Mouse (Mus musculus) limb, embryonic 12.5 days (tissue): ENCODE data around the gene Trem1. TPM values are rescaled to one million over a fixed set of nuclear protein-coding genes. Genes with fewer than 3 reads are reported as not detected.
A peak's percentile ranks its signal among the peaks of the same experiment; 100 is the strongest.

Source experiments
- ATAC-seq: fragments of 200-750 bp; cut with Nextera tagmentation; 2 replicates; pipeline ENCODE4 v1.8.0; 2017; ENCODE audit warnings: low read depth, moderate TSS enrichment; ENCODE audit not compliant: insufficient number of reproducible peaks, insufficient read depth, low FRiP score, low TSS enrichment
- H3K27ac ChIP-seq: fragments of 300-500 bp; sonication (generic); 2 replicates; pipeline ENCODE4 v1.5.1; 2016; ENCODE audit warnings: mild to moderate bottlenecking, moderate library complexity
- H3K27me3 ChIP-seq: fragments of 300-500 bp; sonication (generic); 2 replicates; pipeline ENCODE4 v1.6.1; 2016; ENCODE audit warnings: mild to moderate bottlenecking, moderate library complexity
- H3K36me3 ChIP-seq: fragments of 300-500 bp; sonication (generic); 2 replicates; pipeline ENCODE4 v1.6.1; 2016; ENCODE audit warnings: mild to moderate bottlenecking, moderate library complexity
- H3K4me1 ChIP-seq: fragments of 300-500 bp; sonication (generic); replicated peaks from 2 replicates; pipeline ENCODE4 v1.6.1; 2016
- H3K4me2 ChIP-seq: fragments of 300-500 bp; sonication (generic); 2 replicates; pipeline ENCODE4 v1.6.1; 2016; ENCODE audit warnings: mild to moderate bottlenecking, moderate library complexity
- H3K4me3 ChIP-seq: fragments of 300-500 bp; sonication (generic); replicated peaks from 2 replicates; pipeline ENCODE4 v1.5.1; 2016; ENCODE audit warnings: mild to moderate bottlenecking
- H3K9ac ChIP-seq: fragments of 300-500 bp; sonication (generic); replicated peaks from 2 replicates; pipeline ENCODE4 v1.6.1; 2016; ENCODE audit warnings: mild to moderate bottlenecking, moderate library complexity
- H3K9me3 ChIP-seq: fragments of 300-500 bp; sonication (generic); 2 replicates; pipeline ENCODE4 v1.6.1; 2016; ENCODE audit warnings: mild to moderate bottlenecking, moderate library complexity
- whole genome bisulfite sequencing: fragments of 180-500 bp; shearing (Covaris S2); methylation state at CpG from one replicate; pipeline ENCODE4 v1.1.7; 2016; 5-methylcytosine and 5-hydroxymethylcytosine counted together
- polyA plus RNA-seq: library from polyadenylated mRNA; unstranded; fragments of >200 nt; fragmentation: Nextera tagmentation; extraction: Ambion mirVana; gene quantifications from 2 replicates; pipeline ENCODE4 v1.2.1, GENCODE M21; 2016

Gene Trem1
- polyA plus RNA-seq, 1 experiment from 2014 or later, result not detected

GRCm38 (mm10) chr17:48247221-48247928 is 14.8 kb downstream of the Trem1 start, which contains the start of gene Trem3:
Gene Trem3 (plus strand): TSS chr17:48247777.
- no peaks in the 10 kb centered on the region for H3K36me3 ChIP-seq
- H3K27me3 ChIP-seq, result no peaks in the 10 kb centered on the region
- WGBS, result 82% methylated on average over 11 of the region's 11 CpGs
- H3K9me3 ChIP-seq, result no peaks in the 10 kb centered on the region
- no peak within 1 kb of the TSS for H3K4me3 ChIP-seq
- H3K27ac ChIP-seq, result no peak within 1 kb of the TSS
- no peak within 1 kb of the TSS for H3K9ac ChIP-seq
- H3K4me1 ChIP-seq, result no peaks in the 10 kb centered on the region
- H3K4me2 ChIP-seq, result no peak within 1 kb of the TSS
- ATAC-seq, result no peak

- Histone ChIP-seq H3K4me3 (no peak overlapping the region), H3K9ac (no peak overlapping the region), H3K9me3 (no peaks in the 10 kb centered on the region), H3K36me3 (no peaks in the 10 kb centered on the region), H3K4me2 (no peak overlapping the region), H3K27ac (no peak overlapping the region), H3K4me1 (no peaks in the 10 kb centered on the region), H3K27me3 (peaks cover 3% of the 10 kb centered on the region; the same call in 1 of the 2 replicates)
- no peak for ATAC-seq
Measured at GRCm38 (mm10) chr17:48249039-48249438, 16.5 kb downstream of the Trem1 start.

- H3K4me2 ChIP-seq, result no peak overlapping the region
- H3K27ac ChIP-seq, result no peak overlapping the region
- H3K36me3 ChIP-seq, result no peaks in the 10 kb centered on the region
- H3K4me1 ChIP-seq, result no peaks in the 10 kb centered on the region
- no peaks in the 10 kb centered on the region for H3K9me3 ChIP-seq
- no peak for ATAC-seq
- no peak overlapping the region for H3K9ac ChIP-seq
- H3K27me3 ChIP-seq, result peaks cover 4% of the 10 kb centered on the region; the same call in 1 of the 2 replicates
- H3K4me3 ChIP-seq, result no peak overlapping the region
- WGBS, result 80% methylated on average over 11 of the region's 11 CpGs
Measured at GRCm38 (mm10) chr17:48249501-48249900, 16.9 kb downstream of the Trem1 start.

- Histone ChIP-seq H3K36me3 (no peaks in the 10 kb centered on the region), H3K4me1 (no peaks in the 10 kb centered on the region), H3K4me3 (no peak overlapping the region), H3K9ac (no peak overlapping the region), H3K4me2 (no peak overlapping the region), H3K27ac (no peak overlapping the region), H3K27me3 (peaks cover 4% of the 10 kb centered on the region; the same call in 1 of the 2 replicates), H3K9me3 (no peaks in the 10 kb centered on the region)
- no peak for ATAC-seq
- WGBS, result 85% methylated on average over 7 of the region's 7 CpGs
Measured at GRCm38 (mm10) chr17:48250631-48251030, 18.1 kb downstream of the Trem1 start.

- Histone ChIP-seq H3K4me2 (no peak overlapping the region), H3K4me3 (no peak overlapping the region), H3K27me3 (peaks cover 4% of the 10 kb centered on the region; the same call in 1 of the 2 replicates), H3K36me3 (no peaks in the 10 kb centered on the region), H3K9me3 (peaks cover 14% of the 10 kb centered on the region), H3K27ac (no peak overlapping the region), H3K4me1 (no peaks in the 10 kb centered on the region), H3K9ac (no peak overlapping the region)
- no peak for ATAC-seq
Measured at GRCm38 (mm10) chr17:48256575-48256974, 24.0 kb downstream of the Trem1 start.

- no peaks in the 10 kb centered on the region for H3K27me3 ChIP-seq
- H3K36me3 ChIP-seq, result no peaks in the 10 kb centered on the region
- no peaks in the 10 kb centered on the region; the same call in 1 of the 2 replicates for H3K4me1 ChIP-seq
- no peak overlapping the region for H3K4me2 ChIP-seq
- no peak overlapping the region for H3K27ac ChIP-seq
- WGBS, result 81% methylated on average over 2 of the region's 2 CpGs
- no peak for ATAC-seq
- no peak overlapping the region for H3K9ac ChIP-seq
- H3K4me3 ChIP-seq, result no peak overlapping the region
- peaks cover 14% of the 10 kb centered on the region for H3K9me3 ChIP-seq
Measured at GRCm38 (mm10) chr17:48261868-48262267, 29.3 kb downstream of the Trem1 start.

- 86% methylated on average over 3 of the region's 3 CpGs for WGBS
- no peak within 1 kb of the TSS for H3K9ac ChIP-seq
- no peak within 1 kb of the TSS for H3K4me2 ChIP-seq
- no peak for ATAC-seq
- no peaks in the 10 kb centered on the region for H3K36me3 ChIP-seq
- no peaks in the 10 kb centered on the region for H3K27me3 ChIP-seq
- H3K4me3 ChIP-seq, result no peak within 1 kb of the TSS
- H3K27ac ChIP-seq, result no peak within 1 kb of the TSS
- H3K4me1 ChIP-seq, result no peaks in the 10 kb centered on the region; the same call in 1 of the 2 replicates
- H3K9me3 ChIP-seq, result peaks cover 10% of the 10 kb centered on the region
Measured at GRCm38 (mm10) chr17:48263741-48264362, 31.3 kb downstream of the Trem1 start, which contains the start of gene Treml4. Gene Treml4 (plus strand): TSS chr17:48264295.

- no peaks in the 10 kb centered on the region for H3K36me3 ChIP-seq
- H3K27ac ChIP-seq, result no peak overlapping the region
- no peak overlapping the region for H3K4me3 ChIP-seq
- WGBS, result 93% methylated on average over 7 of the region's 7 CpGs
- no peak overlapping the region for H3K4me2 ChIP-seq
- H3K4me1 ChIP-seq, result no peaks in the 10 kb centered on the region; the same call in 1 of the 2 replicates
- no peaks in the 10 kb centered on the region for H3K27me3 ChIP-seq
- peaks cover 2% of the 10 kb centered on the region; the same call in 1 of the 2 replicates for H3K9me3 ChIP-seq
- no peak overlapping the region for H3K9ac ChIP-seq
- no peak for ATAC-seq
Measured at GRCm38 (mm10) chr17:48264662-48265061, 32.1 kb downstream of the Trem1 start.

GRCm38 (mm10) chr17:48266138-48266537 is 33.6 kb downstream of the Trem1 start:
- 7% methylated on average over 2 of the region's 2 CpGs for WGBS
- H3K36me3 ChIP-seq, result no peaks in the 10 kb centered on the region
- H3K4me2 ChIP-seq, result no peak overlapping the region
- no peaks in the 10 kb centered on the region for H3K27me3 ChIP-seq
- no peaks in the 10 kb centered on the region; the same call in 1 of the 2 replicates for H3K4me1 ChIP-seq
- H3K9ac ChIP-seq, result no peak overlapping the region
- no peak overlapping the region for H3K4me3 ChIP-seq
- 0 out of 2 replicates have a peak overlapping the region, but pooled peaks have one; percentile 12 for H3K27ac ChIP-seq
- no peak for ATAC-seq
- no peaks in the 10 kb centered on the region; the same call in 1 of the 2 replicates for H3K9me3 ChIP-seq

- Histone ChIP-seq H3K4me3 (no peak overlapping the region), H3K9me3 (no peaks in the 10 kb centered on the region), H3K27ac (0 out of 2 replicates have a peak overlapping the region, but pooled peaks have one; percentile 12), H3K4me2 (no peak overlapping the region), H3K36me3 (no peaks in the 10 kb centered on the region), H3K9ac (no peak overlapping the region), H3K27me3 (no peaks in the 10 kb centered on the region), H3K4me1 (no peaks in the 10 kb centered on the region; the same call in 1 of the 2 replicates)
- no peak for ATAC-seq
- 24% methylated on average over 2 of the region's 2 CpGs for WGBS
Measured at GRCm38 (mm10) chr17:48266610-48267304, 34.2 kb downstream of the Trem1 start.

- 48% methylated on average over 1 of the region's 1 CpGs for WGBS
- Histone ChIP-seq H3K4me3 (no peak overlapping the region), H3K9ac (no peak overlapping the region), H3K4me1 (no peaks in the 10 kb centered on the region; the same call in 1 of the 2 replicates), H3K27ac (no peak overlapping the region), H3K4me2 (no peak overlapping the region), H3K9me3 (no peaks in the 10 kb centered on the region), H3K36me3 (no peaks in the 10 kb centered on the region), H3K27me3 (no peaks in the 10 kb centered on the region)
- no peak for ATAC-seq
Measured at GRCm38 (mm10) chr17:48267591-48267990, 35.0 kb downstream of the Trem1 start.
